Mouse (Mus musculus) kidney, postnatal 25 days (tissue): ENCODE data around the gene Gpc6.
A peak's percentile ranks its signal among the peaks of the same experiment; 100 is the strongest.

Experiments
- DNase-seq, 2 experiments: peaks; one replicate each; pipeline ENCODE4 v3.0.0; 2021; ENCODE audit warnings: mixed read lengths in 2 of 2

The Gpc6 gene

DNA sequence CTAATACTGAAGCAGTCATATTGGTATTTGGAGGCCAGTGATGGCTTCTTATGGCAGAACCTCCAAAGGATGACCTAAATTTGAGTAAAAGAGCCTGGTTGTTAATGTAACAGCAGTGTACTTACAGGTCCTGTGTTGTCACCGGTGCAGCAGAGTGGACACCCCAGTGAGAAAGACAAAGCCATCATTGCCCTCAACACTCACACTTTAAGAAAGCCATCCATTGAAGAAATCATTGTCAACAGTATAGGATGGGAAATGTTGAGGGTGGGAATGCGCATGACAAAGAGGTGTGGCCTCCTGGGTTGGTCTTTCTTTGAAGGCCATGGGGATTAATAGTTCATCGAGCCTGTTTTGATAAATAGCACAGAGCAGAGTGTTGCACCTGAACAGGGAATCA lies 570.0 kb downstream of the Gpc6 start:
- no peak for DNase-seq

DNA sequence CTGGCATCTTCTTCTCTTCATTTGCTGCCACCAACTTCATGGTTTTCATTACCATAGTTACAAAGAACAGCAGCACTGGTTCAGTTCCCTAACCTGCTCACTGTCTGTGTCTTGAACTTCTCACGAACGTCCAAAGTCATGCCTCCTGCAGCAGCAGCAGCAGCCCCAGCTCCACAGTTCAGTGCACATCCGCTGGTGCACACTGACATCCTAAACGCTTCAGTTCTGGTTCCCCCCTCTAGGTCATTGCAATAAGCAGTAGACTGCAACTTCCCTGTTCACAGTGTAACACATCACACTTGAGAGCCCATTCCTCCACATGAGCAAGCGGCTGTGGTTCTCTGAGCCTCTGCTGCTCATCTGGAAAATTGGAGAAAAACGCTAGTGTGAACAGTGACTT lies 573.7 kb downstream of the Gpc6 start:
- no peak for DNase-seq

DNA sequence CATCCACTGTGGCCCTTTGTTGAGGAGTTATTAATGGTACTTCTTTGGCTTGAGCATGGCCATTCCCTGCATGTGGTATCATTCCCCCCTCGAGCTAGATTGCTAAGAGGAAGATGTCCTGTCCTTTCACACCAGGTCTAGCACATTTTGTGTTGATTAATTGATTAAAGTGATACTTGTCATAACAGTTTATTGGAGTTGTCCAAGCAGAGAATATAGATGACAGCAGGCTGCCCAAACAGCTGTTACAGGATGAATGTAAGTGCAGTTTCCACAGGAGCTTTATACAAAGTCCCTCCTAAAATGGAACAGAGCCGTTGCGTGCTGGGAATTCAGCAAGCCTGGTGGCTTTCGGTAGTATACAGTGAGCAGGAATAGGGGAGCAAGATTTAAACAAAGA lies 574.2 kb downstream of the Gpc6 start:
- DNase-seq = no peak

DNA sequence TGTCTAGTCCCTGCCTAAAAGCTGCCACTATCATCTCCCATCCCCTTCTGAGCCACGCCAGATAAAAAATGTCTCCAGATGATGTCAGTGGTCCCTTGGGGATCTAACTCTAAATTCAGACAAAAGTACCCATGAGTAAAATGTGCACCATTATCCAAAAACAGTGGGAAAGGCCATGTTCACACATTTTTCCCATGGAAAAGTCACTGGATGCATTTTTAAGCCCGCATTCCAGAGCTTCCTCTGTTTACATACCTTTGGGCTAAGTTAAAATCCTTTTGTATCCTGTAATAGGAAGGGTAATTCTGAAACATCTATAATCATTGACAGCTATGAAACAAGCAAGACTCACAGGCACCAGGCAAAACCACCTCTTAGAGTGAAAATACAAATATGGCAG lies 589.7 kb downstream of the Gpc6 start:
- DNase-seq = no peak

DNA sequence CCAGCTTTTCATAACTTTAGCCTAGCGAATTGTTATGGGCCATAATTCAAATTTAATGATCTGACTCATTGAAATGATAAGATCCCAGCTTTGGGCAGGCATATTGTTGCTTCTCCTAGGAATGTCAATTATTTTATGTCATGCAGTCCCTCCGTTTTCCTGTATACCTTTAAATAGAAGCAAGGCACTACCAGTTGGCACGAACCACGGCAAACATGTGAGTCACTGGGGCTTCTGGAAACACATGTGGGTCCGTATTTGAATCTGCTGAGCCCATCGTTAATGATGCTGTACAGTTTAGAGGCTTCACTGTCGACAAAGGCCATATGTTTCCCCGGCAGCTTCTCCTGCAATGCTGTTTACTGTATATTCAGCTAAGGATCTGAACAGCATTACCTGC lies 594.5 kb downstream of the Gpc6 start:
- peak in 1 of 2 experiments; percentile 3 for DNase-seq

DNA sequence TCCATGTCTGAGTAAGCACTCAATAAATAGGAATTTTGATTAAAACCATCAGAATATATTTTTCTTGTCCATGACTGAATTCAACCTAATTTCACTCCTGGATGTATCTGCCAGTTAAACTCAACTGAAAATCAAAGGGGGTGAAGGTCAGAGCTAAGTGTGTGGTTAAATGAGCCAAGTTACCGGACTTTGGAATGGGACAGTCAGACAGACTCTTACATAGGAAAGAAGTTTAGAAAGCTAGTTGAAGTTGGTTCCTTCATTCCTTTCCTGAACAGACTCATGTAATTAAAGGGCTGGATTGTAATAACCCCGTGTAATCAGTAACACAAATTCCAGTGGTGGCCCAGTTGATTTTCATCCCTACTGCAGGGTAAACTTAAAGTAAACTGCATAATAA lies 595.6 kb downstream of the Gpc6 start:
- DNase-seq = peak; percentile 16 to 39

DNA sequence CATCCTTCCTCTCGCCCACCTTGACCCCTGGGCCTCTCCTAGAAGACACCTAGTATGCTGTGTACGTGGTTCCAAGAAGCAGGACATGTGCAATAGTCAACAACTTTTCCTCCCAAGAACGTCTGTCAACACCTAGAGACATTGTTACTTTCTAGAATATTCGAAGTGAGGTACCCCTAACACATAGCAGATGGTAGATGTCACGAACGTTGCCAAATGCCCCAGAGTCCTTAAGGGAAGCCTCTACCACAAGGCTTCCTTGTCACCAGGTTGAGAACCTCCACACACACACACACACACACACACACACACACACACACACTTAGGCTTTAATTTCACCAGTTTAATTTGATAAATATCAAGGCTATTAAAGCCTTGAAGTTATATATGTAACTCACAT lies 600.0 kb downstream of the Gpc6 start:
- DNase-seq = no peak

DNA sequence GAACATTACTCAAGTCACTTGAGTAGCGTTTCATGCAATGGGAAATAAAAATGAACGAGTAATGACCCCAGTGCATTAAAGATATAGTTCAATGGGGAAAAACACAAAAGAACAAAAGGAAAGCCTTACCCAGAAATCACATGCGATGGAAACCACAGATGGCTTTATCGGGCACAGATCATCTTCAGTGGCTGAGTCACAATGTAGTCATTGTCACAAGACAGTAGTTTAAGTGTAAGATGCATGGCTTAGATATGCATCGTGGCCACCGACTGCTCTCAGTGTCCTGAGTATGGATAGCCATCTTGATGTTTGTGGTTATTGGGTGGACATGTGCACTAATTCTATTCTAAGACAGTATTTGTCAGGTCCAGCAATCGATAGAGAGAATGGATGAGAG lies 601.9 kb downstream of the Gpc6 start:
- DNase-seq = no peak

DNA sequence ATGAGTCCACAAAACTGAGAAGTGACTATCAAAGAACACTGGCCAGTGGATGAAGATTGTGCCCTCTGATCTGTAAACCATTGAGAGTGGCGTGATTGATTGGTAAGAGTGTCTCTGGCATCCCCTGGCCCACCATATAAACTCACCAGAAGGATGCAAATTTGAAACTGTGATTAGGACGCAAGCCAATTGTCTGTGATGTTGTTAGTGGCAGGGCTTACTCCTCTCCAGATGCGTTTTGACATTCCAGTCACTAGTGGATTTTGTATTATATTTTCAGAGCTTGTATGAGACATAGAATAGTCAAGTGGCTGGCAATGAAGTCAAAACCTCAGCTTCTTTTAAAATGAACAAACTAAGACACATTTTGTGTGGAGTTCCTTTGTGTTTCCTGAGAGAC lies 604.3 kb downstream of the Gpc6 start:
- no peak for DNase-seq

DNA sequence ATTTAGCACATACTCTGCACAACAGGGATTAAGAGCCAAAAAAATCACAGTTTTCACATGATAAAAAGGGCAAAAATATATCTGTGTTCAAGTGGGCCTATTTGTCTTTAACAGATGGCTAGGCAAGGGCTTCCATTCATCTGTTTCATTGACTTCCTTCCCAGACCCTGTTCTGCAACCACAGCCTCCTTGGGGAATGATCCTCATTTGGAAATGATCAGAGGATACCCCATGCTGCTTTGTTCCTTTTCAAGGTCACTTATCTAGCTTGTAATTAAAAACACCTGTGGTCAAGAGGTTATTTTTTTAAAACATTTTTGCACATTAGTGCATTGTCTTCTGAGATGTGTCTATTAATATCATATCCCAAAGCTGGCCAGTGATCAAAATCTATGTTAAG lies 627.7 kb downstream of the Gpc6 start:
- DNase-seq = no peak

DNA sequence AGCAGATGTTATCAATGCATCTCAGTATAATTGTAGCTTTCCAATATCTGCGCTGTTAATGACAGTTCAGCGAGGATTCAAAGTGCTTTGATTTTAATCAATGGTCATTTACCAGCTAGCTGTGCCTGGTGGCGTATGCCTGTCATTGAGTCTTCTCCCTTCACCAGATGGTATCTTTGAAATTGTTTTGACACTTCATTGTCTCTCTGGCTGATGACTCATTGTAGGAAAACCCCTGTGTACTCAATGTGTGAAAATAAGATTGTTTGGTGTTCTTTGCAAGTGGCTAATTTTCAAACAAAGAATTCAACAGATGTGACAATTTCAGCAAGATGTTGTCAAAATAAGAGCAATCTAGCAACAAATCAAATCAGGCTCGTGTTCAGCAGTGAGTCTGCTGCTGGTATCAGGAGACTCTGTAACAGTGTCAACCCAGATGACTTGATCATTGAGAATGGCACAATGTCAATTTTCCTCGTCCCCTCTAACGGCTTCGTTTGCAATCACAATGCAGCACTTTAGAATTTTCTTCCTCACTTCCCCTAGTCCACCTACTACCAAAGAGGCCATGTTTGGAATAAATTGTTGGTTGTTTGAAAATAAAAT lies 631.7 kb downstream of the Gpc6 start:
- no peak for DNase-seq

DNA sequence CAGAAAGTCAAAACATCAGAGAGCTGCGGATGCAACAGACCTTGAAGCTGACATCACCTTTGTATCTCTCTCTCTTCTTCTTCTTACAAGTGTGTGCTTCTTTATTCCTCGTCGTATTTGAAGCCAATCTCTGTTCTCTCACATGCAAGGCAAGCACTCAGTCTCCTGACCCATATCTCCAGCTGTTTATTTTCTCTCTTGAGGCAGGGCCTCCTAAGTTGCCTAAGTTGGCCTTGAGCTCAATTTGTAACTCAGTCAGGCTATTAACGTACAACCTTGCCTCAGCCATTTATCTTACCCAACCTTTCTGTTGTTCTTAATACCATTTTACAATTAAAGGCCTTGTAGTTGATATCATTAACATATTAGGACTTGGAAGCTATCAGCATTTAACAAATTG lies 637.0 kb downstream of the Gpc6 start:
- DNase-seq = no peak

DNA sequence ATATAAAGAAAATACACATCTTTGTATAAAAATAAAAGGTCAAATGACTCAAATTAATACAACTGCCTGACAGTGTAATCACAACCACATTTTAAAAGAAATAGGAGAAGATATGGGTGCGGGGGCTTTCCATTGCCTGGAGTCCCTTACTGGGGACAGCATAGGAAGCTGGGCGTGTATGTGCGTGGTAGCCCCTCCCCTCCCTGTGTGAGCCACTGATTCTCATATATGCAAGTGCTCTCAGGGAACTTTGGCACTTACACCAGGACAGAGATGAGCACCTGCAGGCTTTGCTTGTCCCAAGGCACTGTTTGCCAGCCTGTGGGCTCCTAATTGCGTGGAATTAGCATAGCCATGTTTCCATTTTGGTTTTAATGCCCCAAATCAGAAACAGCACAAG lies 644.2 kb downstream of the Gpc6 start:
- no peak for DNase-seq

DNA sequence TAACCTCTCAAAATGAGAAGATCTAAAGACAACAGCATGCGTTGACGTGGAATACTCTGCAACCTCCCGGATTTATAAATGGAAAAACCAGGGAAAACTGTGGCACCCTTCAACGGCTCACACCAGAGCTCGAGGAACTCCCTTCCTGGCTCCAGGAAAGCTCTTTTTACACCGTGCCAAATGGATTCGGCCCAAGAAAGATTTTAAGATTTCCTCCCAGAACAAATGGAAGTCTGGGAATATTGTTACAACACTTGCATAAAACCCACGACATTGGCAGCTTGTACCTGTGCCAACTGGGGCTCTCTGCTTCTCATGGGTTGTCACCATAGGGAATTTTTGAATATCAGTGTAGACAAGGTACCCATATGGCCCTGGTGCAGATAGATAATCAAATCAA lies 647.1 kb downstream of the Gpc6 start:
- DNase-seq = no peak

DNA sequence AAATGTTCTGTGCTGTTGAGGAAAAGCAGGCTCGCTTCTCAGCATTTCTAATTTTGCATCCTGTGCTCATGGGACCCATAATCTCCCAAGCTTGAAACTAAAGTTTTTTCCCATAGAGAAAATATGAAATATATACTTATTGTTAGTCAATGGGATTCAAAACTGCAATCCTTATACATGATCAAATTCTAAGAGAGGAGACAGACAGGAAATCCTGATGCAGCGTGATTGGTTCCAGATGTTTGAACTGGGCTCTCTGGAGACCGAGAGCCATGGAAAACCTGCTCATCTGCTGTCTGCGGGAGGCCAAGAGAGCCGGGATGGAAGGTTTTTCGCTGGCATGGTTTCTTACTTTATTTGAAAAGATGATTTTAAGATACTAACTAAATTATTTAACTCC lies 649.1 kb downstream of the Gpc6 start:
- no peak for DNase-seq

DNA sequence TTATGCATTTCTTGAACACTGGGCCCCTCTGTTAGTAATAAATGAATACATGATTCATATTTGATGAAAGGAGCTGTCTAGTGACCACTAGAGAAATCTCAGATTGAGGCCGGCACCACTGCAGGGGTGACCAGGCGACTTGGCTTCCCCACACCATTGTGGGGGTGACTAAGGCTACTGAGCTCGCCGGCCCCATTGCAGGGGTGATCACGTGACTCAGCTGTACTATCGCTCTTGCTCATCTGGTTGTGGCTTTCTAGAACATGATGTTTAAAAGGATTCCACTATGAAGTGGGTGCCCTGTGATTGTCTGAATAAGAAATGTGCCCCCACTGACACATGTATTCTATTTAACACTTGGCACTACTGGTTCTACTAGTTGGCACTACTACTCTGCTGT lies 656.6 kb downstream of the Gpc6 start:
- no peak for DNase-seq

DNA sequence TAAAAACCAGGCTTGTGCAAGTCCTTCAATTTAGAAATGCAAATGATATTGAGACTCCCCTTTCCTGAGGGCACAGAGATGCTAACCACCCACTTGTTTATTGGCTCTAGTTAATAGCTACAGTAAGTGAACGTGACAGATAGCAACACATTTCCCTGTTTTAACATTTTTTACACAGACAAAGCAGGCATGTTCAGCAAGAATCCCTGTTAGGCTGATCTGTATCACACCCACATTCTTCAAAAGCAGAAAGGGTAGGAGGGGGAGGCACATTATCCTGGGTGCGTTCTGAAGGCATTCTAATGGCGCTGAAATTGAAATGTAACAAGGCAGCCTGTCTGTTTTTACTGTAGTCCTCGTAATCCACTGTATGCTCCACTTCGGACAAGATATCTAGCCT lies 674.6 kb downstream of the Gpc6 start:
- no peak for DNase-seq

DNA sequence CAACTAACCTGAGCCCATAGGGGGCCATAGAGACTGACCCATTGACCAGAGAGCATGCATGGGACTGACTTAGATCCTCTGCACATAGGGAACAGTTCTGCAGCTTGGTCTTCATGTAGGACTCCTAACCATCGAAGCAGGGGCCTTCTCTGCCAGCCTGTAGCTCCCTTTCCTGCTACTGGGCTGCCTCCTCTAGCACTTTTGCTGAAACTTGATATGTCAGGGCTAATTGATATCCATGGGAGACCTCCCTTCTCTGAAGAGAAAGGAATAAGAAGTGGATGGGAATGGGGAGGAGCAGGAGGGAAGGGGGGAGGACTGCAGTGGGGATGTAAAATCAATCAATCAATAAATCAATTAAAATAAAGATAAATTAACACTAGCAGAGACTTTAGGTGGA lies 678.7 kb downstream of the Gpc6 start:
- no peak for DNase-seq

DNA sequence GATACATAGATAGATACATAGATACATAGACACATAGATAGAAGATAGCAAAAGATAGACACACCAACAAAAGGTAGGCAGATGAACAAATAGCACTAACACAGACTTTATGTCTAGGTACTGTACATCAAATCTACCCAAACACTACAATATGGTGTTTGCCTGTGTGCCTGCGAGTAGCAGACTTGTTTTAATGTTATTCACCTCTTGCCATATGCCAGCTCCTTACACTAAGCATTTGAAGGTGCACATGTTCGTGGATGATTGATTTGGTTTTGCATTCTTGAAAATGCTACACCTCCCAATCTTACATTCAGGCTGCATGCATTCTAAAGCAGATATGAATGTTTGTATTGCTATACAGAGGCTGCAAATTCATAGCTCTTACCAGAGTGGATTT lies 680.6 kb downstream of the Gpc6 start:
- no peak for DNase-seq

DNA sequence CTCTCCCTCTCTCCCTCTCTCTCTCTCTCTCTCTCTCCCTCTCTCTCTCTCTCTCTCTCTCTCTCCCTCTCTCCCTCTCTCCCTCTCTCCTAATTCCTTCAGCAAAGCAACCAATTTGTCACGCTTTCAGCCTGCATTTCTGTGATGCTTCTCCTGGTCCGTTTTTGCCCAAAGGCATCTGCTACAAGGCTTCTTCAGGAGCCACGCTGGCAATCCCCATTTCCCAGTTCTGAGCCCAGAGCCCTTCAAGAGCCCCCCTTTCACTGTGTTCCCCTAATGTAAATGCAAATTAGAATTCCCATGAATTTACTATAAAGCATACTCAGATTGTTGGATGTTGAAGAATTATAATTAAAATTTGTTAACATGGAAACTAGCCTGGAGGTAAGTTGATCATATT lies 686.0 kb downstream of the Gpc6 start:
- no peak for DNase-seq

DNA sequence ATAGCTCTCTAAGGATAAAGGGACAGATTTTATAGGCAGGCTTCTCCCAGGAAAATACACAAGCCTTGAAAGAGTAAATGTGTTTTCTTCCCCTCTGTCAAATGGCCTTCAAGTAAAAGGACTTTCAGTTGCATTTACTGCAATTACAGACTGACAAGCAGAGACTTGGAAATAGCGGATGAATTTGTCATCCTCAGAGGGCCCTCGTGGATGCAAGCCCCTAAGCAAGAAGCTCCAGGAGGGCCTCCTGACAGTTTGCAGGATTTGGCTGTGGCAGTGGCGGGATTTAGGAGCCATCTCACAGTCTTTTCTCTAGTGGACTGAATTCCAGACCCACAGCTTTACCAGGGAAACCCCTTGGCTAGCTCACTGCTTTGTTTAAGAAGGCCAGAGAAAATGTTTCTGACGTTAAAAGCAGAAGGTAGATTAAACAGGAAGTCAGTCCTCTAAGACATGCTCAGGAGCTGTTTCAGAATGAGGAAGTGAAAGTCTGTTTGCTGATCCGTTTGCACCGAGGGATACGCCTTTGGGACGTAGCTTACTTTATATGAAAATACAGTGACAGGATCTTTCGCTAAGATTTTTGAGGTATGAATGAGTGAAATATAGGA lies 700.1 kb downstream of the Gpc6 start:
- no peak for DNase-seq

DNA sequence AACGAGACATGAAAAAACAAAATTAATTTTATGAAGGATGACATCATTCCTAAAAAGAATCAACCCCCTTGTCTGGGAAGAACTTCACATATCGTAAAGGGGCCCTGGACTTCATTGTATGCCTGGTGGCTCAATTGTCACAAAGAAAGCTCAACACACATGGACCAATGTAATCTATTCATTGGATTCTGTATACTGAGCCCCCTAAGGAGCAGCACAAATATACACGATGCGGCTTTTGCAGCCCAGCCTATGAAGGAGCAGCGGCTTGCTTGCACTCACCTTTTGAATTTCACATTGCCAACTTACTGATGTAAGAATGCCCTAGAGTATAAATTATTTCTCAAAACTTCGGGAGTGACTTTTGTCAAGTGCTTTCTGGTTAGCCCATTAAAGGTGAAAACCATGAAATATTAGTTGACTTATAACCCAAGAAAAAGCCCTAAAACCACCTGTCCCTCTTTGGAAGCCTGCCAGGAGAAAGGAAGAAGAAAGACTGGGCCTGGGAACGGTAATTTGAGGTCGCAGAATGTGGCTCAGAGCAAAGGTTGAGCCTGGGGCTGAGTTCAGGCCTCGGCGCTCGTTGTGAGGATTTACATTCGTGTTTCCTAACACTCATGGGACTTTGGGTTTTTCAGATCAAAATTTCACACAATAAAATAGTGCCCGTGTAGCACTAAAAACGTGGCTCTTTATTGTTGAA lies 709.3 kb downstream of the Gpc6 start:
- DNase-seq = peak in 1 of 2 experiments; percentile 8

DNA sequence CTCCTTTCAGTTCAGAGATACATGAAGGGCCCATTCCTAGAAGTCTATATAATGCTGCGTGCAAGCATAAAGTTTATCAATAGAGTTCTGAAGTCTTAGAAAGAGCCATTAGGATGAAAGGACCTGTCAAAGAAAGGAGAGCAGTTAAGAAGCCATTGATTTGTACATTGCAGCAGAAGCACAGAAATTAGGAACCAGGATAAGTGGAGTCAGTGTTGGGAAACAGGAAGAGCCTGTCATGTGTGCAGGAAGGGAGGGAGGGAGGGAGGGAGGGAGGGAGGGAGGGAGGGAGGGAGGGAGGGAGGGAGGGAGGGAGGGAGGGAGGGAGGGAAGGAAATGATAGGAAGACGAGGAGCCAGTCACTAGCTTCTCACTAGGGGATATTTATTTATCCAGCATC lies 716.7 kb downstream of the Gpc6 start:
- DNase-seq = no peak

DNA sequence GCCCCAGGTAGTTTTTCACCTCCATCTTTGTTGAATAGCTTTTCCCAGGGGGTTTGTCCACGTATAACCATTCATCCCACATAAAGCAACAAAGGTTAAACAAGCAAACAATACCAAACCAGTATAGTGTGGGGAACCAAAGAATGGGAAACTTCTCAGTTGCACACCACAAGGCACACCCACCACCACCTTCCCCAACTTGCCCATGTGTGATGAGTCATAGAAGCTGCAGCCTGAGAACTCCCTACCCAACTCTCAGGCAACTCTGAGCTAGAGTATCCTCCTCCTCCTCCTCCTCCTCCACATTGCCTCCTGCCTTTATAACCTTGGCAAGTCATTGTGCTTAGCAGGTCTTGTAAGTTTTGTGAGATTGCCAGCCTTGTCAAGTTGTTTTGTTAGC lies 718.0 kb downstream of the Gpc6 start:
- no peak for DNase-seq
